Mouse (Mus musculus) testis, adult 2 months (tissue): ENCODE data around the gene Gm28053.

Source experiments
- CTCF ChIP-seq: fragments of 200-500 bp; IDR thresholded peaks from 2 replicates; pipeline ENCODE4 v1.5.1; 2012; ENCODE audit warnings: low read depth, mild to moderate bottlenecking, inconsistent platforms, low read length, moderate library complexity; ENCODE audit not compliant: control insufficient read depth, insufficient read depth, insufficient replicate concordance
- POLR2A ChIP-seq: fragments of 200-500 bp; IDR thresholded peaks from 2 replicates; pipeline ENCODE4 v1.6.1; 2012; ENCODE audit warnings: low read depth, mild to moderate bottlenecking, inconsistent platforms, low read length, moderate library complexity; ENCODE audit not compliant: control insufficient read depth

DNA sequence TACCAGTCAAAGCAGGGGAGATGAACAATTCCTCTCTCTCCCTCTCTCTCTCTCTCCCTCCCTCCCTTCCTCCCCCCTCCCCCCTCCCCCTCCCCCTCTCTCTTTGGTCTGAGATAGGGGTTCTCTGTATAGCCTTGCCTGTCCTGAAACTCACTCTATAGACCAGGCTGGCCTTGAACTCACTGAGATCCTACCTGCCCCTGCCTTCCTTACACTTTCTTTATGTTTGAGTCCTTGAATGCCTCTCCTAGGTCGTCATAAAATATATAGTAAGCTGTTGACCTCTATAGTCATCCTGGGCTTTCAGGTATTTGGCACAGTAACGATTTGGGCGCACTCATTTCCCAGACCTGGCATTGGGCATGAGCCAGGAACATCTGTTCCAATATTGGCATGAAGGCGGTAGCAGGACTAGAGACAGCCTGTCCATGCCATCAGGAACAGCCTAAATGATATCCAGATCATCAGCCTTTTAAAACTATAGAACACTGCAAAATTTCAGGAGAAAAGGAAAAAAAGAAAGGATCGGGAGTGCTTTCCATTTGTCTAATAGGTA is 41.5 kb upstream of the Gm28053 start:
- TF ChIP-seq POLR2A = no peak
- no peak for TF ChIP-seq CTCF
